Mouse (Mus musculus): ENCODE measurements at regions not wholly inside any gene's neighbourhood (a gene's known extent, or its start where the extent isn't known, plus 50 kb on each side); places are given as distances from the start of the nearest gene placed in this dataset.
A peak's percentile ranks its signal among the peaks of the same experiment; 100 is the strongest.

- Histone ChIP-seq H3K27me3 (replicated peaks; ENCODE audit: control insufficient read depth, insufficient read depth, low read length) (no peaks in the 10 kb centered on the region), H3K4me1 (ENCODE audit: control insufficient read depth, insufficient read depth, low read length) (no peaks in the 10 kb centered on the region), H3K4me2 (ENCODE audit: low read depth, low read length) (no peak overlapping the region), H3K27ac (ENCODE audit: low read length) (no peak overlapping the region), H3K9ac (ENCODE audit: low read depth, low read length) (no peak overlapping the region), H3K9me3 (ENCODE audit: control insufficient read depth, low read length) (no peaks in the 10 kb centered on the region), H3K4me3 (ENCODE audit: low read length) (no peak overlapping the region), H3K36me3 (ENCODE audit: control insufficient read depth, insufficient read depth, low read length) (no peaks in the 10 kb centered on the region)
- ATAC-seq: no peak
- 92% methylated on average over 2 of the region's 2 CpGs for WGBS
Observed at GRCm38 (mm10) chr2:72880016-72880415, 100.2 kb downstream of the Sp3 start.

- ATAC-seq: no peak
- Histone ChIP-seq H3K36me3 (ENCODE audit: control insufficient read depth, insufficient read depth, low read length) (no peaks in the 10 kb centered on the region), H3K27ac (ENCODE audit: low read length) (no peak overlapping the region), H3K4me2 (ENCODE audit: low read depth, low read length) (no peak overlapping the region), H3K4me3 (ENCODE audit: low read length) (no peak overlapping the region), H3K4me1 (ENCODE audit: control insufficient read depth, insufficient read depth, low read length) (no peaks in the 10 kb centered on the region), H3K9me3 (ENCODE audit: control insufficient read depth, low read length) (no peaks in the 10 kb centered on the region), H3K9ac (ENCODE audit: low read depth, low read length) (no peak overlapping the region), H3K27me3 (replicated peaks; ENCODE audit: control insufficient read depth, insufficient read depth, low read length) (no peaks in the 10 kb centered on the region)
- WGBS: 81% methylated on average over 2 of the region's 2 CpGs
Observed at GRCm38 (mm10) chr2:72881554-72881953, 98.7 kb downstream of the Sp3 start.

GRCm38 (mm10) chr2:72886250-72886649 lies 94.0 kb downstream of the Sp3 start:
- Histone ChIP-seq H3K4me1 (ENCODE audit: control insufficient read depth, insufficient read depth, low read length) (no peaks in the 10 kb centered on the region), H3K9ac (ENCODE audit: low read depth, low read length) (no peak overlapping the region), H3K9me3 (ENCODE audit: control insufficient read depth, low read length) (no peaks in the 10 kb centered on the region), H3K27me3 (replicated peaks; ENCODE audit: control insufficient read depth, insufficient read depth, low read length) (no peaks in the 10 kb centered on the region), H3K4me3 (ENCODE audit: low read length) (no peak overlapping the region), H3K4me2 (ENCODE audit: low read depth, low read length) (no peak overlapping the region), H3K27ac (ENCODE audit: low read length) (no peak overlapping the region), H3K36me3 (ENCODE audit: control insufficient read depth, insufficient read depth, low read length) (no peaks in the 10 kb centered on the region)
- peak; percentile 26; the same call in 1 of the 2 replicates for ATAC-seq
- 72% methylated on average over 2 of the region's 2 CpGs for WGBS
